Mouse (Mus musculus) spleen, embryonic (tissue): ENCODE measurements around the gene Rnd1.

Experiments used
- CTCF ChIA-PET: fragments of 350-600 bp; sonication (Branson Sonifier 250); formaldehyde crosslinking; loops from one replicate; lab custom pipeline; 2022; lab: Charles Lee

Gene Rnd1

DNA sequence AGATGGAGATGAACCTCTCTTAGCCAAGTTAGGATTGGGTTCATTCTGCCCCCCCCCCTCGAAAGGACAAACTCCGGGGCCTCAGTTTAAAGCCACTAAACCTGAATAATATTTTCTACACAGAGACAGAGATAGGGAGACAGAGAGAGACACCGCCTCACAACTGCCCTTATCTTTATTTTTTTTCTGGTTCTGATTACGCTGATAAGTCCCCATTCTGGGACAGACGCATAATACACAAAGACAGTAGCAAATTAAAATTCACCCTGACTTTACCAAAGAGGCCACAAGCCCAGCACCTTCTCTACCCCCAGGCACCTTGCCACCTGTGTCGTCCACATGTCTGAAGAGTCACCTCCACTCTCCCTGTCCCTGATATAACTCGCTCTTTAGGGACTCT is 4.4 kb upstream of the Rnd1 start:
- CTCF ChIA-PET: interaction anchor here (1.0 kb wide), 1 partner anchor 14 kb away, joined by 4 read pairs; no protein-coding TSS in a partner anchor

GRCm38 (mm10) chr15:98680660-98681059 is 3.4 kb upstream of the Rnd1 start:
- CTCF ChIA-PET: interaction anchor here (0.6 kb wide), 1 partner anchor 847 kb away, joined by 8 read pairs; no protein-coding TSS in a partner anchor

GRCm38 (mm10) chr15:98677977-98678376 is 716 bp upstream of the Rnd1 start:
- CTCF ChIA-PET: interaction anchor here (0.6 kb wide), 2 partner anchors 14 to 44 kb away, joined by 4 to 7 read pairs; no protein-coding TSS in a partner anchor

DNA sequence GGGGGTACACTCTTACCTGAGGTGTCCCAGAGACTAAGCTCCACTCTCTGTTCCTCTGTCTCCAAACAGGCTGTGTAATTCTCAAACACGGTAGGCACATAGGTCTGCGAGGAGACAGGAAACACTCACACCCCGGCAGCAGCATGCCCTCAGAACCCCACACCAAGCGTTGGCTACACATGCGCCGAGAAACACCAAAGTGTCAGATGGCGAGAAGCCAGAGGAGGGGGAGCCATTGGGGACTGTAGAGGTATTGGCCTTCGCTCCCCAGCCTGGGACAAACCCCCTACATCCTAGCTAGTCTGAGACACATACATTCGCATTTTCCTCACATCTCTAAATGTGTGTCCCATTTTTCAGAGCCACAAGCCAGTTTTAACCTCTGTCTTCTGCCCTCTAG is 790 bp downstream of the Rnd1 start:
- CTCF ChIA-PET: interaction anchor here (0.6 kb wide), 2 partner anchors 159 to 421 kb away, joined by 6 to 8 read pairs; no protein-coding TSS in a partner anchor

GRCm38 (mm10) chr15:98675634-98676250 is 1.5 kb downstream of the Rnd1 start:
- CTCF ChIA-PET: interaction anchor here (0.7 kb wide), 1 partner anchor 21 kb away, joined by 4 read pairs; no protein-coding TSS in a partner anchor

DNA sequence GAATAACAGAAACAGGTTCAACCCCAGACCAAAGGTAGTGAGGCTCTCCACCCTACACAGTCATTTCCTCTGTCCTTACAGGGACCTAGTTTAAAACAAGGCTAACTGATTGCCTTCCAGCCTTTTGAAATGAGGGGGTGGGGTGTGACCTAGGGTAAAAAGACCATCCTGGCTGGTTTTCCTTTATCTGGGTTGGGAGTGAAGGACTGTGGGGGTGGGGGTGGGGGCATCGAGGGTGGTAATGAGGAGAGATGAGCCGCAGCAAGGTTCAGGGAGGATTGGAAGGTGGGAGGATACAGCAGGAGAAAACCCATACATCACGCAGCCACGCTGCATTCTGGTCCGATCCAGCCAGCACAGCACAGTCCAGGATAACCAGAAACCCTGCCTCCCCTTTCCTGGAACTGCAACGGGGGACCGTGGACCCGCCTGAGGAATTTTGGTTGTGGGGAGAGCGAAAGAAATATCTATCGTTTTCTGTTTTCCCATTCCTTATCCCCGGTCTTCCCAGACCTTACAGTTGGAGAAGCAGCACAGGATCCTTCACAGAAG is 2.2 kb downstream of the Rnd1 start:
- CTCF ChIA-PET: interaction anchor here (0.7 kb wide), 1 partner anchor 21 kb away, joined by 4 read pairs; no protein-coding TSS in a partner anchor

- CTCF ChIA-PET: no interaction called here
Observed at GRCm38 (mm10) chr15:98674284-98674993, 2.8 kb downstream of the Rnd1 start.

- CTCF ChIA-PET: no interaction called here
Observed at GRCm38 (mm10) chr15:98673732-98674131, 3.5 kb downstream of the Rnd1 start.

DNA sequence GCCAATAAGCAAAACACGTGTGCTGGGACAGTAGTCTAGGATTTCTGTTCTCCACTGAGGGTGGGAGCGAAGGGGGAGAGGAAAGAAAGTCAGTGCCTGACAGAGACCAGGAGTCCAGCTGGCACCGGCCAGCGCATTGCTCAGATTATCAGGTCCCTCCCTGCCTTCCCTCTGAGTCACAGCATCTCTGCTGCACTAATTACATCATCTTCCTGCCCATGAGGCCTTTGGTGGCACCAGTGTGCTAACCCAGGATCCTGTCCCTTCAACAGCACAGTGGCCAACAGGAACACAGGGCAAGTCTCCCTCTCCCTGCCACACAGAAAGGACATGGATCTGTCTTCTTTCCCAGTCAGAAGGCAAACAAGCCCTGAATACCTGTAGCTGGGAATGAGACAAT is 4.7 kb downstream of the Rnd1 start:
- CTCF ChIA-PET: interaction anchor here (0.6 kb wide), 1 partner anchor 360 kb away, joined by 3 read pairs; no protein-coding TSS in a partner anchor

- CTCF ChIA-PET: interaction anchor here (0.7 kb wide), 1 partner anchor 753 kb away, joined by 6 read pairs; no protein-coding TSS in a partner anchor
Observed at GRCm38 (mm10) chr15:98664042-98664907, 13.0 kb downstream of the Rnd1 start.

DNA sequence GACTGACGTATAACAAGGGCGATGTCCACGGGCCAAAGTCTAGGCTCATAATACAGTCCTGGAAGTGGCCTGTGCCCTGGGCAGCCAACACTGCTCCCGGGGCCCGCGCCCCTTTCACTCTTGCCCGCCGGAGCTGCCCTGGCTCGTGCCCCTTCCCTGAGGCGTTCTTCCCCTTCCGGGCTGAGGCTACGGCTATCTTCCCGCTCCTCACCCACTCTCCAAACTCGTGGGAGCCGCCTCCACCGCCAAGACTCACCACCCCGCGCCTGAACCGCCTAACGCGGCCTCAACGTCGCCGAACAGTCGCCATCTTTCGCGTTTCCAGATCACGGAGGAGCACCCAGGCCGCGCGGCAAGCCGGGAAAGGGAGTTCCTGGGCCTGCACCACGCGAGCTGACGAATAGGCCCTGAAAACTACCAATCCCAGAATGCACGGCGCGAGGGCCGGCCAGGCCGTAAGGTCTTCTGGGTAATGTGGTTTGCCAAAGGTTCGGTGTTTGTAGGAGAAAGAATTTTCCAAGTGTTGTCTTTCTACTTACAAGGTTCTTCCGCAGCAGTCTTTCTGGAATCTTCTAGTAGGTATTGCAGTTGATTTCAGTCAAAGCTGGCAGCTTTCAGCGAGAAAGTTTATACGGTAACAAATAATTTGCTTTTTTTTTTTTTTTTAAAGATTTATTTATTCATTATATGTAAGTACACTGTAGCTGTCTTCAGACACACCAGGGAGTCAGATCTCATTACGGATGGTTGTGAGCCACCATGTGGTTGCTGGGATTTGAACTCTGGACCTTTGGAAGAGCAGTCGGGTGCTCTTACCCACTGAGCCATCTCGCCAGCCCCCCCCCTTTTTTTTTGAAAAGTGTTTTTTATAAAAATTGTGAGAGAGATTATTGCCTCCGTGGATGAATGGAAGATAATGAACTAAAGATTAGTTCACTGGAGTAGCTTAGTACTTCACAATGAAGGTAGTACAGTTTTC is 14.4 kb downstream of the Rnd1 start, which contains the start of gene Ddx23:
Ddx23 (minus strand) TSS at position 328 of the 979 bp plus-strand sequence.
- CTCF ChIA-PET: interaction anchor here (0.5 to 0.7 kb wide), 3 partner anchors 15 to 160 kb away, joined by 3 to 7 read pairs (median 3); no protein-coding TSS in a partner anchor

- CTCF ChIA-PET: interaction anchor here (0.7 kb wide), 1 partner anchor 145 kb away, joined by 3 read pairs; no protein-coding TSS in a partner anchor
Observed at GRCm38 (mm10) chr15:98662198-98662566, 15.1 kb downstream of the Rnd1 start.

DNA sequence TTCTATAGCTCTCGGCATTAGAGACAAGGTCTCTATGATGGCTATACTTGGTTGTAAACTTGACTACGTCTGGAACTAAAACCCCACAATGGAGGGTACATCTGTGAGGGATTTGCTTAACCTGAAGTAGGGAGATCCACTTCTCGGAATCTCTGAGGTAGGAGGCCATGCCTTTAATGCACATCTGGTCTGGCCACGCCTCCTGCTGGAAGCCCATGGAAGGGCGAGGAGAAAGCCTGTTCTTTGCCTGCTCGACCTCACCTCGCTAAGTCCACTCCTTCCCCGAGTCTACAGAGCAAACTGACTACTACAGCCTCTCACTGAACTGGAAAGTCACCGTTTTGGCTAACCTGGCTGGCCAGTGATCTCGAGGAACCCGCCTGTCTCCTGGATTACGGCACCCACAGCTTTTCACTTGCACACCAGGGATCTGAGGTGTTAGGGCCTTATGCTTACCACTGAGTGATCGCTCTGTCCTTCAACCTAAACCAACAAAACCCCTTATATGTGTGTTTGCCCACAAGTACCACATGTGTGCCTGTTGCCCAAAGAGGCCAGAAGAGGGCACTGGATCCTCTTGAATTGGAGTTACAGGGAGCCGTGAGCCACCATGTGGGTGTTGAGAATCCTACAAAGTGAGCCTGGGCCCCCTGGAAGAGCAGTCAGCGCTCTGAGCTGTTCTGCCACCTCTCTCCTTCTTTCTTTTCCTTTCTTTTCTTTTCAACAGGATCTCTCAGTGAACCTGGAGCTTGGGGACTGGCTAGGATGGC is 20.1 kb downstream of the Rnd1 start:
- CTCF ChIA-PET: interaction anchor here (0.5 kb wide), 1 partner anchor 22 kb away, joined by 5 read pairs; no protein-coding TSS in a partner anchor

DNA sequence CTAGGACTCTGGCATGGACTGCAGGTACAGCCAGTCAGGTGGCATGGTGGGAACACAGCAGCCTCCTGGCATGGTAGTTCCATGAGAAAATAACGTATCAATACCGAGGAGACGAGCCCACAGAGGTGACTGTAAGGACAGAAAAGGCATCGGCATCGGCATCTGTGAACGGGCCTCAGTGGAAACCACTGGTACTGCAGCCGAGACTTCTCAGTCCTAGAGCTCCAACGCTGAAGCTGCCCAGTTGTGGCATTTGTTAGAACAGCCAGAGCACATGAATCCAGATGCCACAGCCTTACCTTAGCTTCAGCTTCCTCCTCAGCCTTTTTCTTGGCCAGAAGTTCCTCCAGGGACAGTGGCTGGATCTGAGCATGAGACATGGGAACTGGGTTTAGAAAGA is 25.1 kb downstream of the Rnd1 start:
- CTCF ChIA-PET: no interaction called here

- CTCF ChIA-PET: no interaction called here
Observed at GRCm38 (mm10) chr15:98651431-98651830, 25.8 kb downstream of the Rnd1 start.

DNA sequence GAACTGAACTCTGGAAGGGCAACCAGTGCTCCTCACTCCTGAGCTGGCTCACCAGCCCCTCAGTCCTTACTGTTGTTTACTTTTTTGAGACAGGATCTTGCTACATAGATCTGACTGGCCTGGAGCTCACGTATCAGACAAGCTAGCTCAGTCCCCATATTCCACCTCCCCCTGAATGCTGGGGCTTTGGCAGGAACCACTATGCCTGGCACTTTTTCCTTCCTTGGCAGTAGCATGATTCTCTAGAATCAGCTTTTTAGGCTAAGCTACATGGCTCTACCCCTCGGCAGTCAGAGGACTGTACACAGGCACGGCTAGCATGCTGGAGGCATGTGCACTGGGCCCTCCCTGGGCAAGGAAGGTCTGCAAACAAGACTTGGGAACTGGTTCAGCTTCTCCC is 29.2 kb downstream of the Rnd1 start:
- CTCF ChIA-PET: no interaction called here

DNA sequence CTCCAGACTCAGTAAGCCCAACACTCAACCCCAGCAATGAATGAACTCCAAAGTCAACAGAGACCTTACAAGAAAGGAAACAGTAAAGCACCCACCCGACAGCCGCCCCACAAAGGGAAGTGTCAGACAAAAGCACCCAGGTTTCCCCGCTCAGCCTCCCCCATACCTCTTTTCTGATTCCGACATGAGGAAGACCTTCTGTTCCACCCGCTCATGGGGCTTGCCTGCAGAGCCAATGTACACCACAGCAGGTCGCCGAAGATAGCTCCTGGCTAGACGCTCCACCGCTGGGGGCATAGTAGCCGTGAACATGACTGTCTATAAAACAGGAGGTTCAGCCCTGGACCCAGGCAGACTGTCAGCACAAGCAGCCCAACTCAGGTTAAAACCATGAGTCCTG is 30.0 kb downstream of the Rnd1 start:
- CTCF ChIA-PET: no interaction called here

DNA sequence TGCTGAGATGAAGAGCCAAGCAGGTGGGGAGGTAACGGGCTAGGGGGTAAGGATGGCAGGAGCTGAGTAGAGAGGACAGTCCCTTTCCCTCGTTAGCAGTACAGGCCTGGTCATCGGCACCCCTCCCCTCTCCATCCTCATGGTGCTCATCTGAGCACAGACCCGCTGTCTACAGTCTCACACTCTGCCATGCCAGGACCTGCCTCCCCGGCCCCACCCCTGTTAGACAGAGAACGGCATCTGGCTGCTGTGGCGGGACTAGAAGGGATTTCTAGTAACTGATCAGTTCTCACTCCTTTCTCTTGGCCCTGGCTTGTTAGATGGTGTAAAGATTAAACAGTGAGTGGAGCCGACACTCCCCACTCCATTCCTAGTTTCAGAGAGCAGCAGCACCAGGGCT is 30.5 kb downstream of the Rnd1 start:
- CTCF ChIA-PET: no interaction called here
